Mouse (Mus musculus) lung, postnatal 0 days (tissue): ENCODE results near the gene 9130213A22Rik.

ENCODE experiments used
- CTCF ChIP-seq: IDR thresholded peaks from 2 replicates; pipeline ENCODE4 v1.5.1; 2016; ENCODE audit warnings: antibody characterized with exemption, mild to moderate bottlenecking
- EP300 ChIP-seq: IDR thresholded peaks from 2 replicates; pipeline ENCODE4 v1.6.1; 2016; ENCODE audit warnings: antibody characterized with exemption, mild to moderate bottlenecking, control low read depth

DNA sequence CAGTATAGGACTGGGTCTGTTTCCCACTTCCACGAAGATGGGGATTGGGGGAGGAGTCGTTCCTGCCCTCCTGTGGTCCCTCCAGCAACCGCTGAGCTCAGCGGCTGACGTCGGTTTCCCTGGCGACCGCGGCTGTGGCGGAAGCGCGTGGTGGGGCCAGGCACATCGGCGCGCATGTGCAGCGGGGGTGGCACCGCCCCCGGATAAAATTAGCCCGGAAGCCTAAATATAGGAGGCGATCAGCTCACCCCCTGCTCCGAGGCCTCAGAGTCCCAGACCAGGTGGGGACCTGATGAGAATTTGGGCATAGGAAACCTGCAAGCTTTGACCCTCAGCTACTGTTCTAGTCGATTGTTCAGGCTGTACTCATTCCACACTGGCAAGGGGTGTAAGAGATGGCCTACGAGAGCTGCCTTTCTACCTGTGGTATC, 22.5 kb downstream of the 9130213A22Rik start:
- TF ChIP-seq CTCF (peak; percentile 49), EP300 (no peak)
